Mouse (Mus musculus) right cerebral cortex, postnatal 14 days (tissue): ENCODE measurements around the gene Tmem86b.

Source experiments
- DNase-seq: peaks from one replicate; pipeline ENCODE4 v3.0.0; 2022

Tmem86b gene

DNA sequence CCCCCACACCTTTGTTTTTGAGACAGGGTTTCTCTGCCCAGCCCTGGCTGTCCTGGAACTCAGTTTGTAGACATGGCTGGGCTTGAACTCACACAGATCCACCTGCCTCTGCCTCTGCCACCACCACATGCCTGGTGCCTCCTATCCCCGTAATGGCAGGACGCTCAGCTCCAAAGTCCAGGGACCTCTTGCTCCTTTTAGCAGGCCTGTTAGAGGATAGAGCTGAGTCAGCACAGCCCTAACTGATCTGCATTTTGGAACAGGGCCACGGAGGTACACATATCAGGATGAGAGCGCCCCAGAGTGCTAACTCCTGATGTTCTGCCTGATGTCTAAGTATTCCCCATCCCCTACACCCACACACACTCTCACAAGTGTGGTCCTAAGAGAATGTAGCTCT lies at the start of gene Tmem86b:
Gene Tmem86b, minus strand, starts transcription at position 392 of the 400 bp plus-strand sequence.
- no peak for DNase-seq

DNA sequence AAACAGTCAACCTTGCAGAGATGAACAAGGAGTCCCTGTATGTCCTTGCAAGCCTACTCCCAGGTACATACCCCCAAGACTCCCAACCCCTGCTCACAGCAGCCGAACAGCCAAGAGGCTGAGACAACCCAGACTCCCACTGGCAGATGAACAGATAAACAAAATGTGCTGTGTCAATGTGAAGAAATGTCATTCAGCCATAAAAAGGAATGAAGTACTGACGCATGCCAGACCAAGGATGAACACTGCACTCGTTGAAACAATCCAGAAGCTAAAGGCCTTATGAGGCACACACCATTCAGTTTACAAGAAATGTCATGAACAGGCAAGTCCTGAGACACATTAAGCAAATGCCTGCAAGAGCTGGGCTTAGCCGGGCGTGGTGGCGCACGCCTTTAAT lies 44.0 kb upstream of the Tmem86b start:
- DNase-seq: no peak

GRCm38 (mm10) chr7:4674114-4674731 lies 43.0 kb upstream of the Tmem86b start:
- no peak for DNase-seq

GRCm38 (mm10) chr7:4671956-4672355 lies 40.7 kb upstream of the Tmem86b start:
- DNase-seq: no peak

- no peak for DNase-seq
These were observed 39.5 kb upstream of the Tmem86b start for GRCm38 (mm10) chr7:4670655-4671255.

- DNase-seq: no peak
These were observed 37.9 kb upstream of the Tmem86b start for GRCm38 (mm10) chr7:4669156-4669555.

DNA sequence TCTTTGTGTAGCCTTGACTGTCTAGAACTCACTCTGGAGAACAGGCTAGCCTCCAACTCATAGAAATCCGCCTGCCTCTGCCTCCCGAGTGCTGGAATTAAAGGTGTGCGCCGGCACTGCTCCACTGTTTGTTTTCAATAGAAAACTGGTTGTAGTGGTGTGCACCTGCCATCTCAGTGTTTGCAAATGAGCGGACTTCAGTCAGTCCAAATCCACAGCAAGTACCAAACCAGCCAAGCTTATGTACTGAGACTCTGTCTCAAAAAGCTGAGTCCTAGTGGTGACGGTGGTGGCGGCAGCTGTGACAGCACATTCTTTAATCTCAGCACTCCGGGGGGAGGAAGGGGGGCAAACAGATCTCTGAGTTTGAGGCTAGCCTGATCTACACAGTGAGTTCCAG lies 37.3 kb upstream of the Tmem86b start:
- DNase-seq: no peak

DNA sequence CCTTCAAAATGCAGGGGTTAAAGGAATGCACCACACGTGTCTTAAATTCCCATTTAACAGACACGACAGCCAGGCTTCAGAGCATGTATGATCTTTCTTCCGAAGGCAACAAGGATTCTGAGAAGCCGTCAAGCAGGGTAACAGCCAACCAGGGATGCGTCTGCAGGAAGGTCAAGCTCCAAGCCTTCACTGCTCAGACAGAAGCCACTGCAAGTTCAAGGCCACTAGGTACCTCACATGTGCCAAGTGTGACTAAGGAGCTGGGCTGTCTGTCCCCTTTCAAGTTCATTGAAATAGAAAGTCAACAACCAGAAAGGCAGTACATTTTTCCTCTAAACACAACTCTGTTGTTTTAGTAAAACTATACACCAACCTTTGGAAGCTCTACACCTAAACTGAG lies 35.6 kb upstream of the Tmem86b start:
- no peak for DNase-seq

DNA sequence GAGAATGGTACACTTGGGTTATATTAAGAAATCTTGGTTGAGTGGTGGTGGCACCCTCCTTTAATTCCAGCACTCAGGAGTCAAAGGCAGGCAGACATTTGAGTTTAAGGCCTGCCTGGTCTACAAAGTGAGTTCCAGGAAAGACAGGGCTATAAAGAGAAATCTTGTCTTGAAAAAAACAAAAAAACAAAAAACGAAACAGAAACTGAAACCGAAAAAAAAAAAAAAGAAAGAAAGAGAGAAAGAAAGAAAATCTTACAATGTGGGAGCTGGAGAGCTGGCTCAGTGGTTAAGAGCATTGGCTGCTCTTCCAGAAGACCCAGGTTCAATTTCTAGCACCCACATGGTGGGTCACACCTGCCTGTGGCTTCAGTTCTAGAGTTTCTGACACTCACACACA lies 32.5 kb upstream of the Tmem86b start:
- no peak for DNase-seq

GRCm38 (mm10) chr7:4663179-4663578 lies 32.0 kb upstream of the Tmem86b start:
- DNase-seq: no peak

DNA sequence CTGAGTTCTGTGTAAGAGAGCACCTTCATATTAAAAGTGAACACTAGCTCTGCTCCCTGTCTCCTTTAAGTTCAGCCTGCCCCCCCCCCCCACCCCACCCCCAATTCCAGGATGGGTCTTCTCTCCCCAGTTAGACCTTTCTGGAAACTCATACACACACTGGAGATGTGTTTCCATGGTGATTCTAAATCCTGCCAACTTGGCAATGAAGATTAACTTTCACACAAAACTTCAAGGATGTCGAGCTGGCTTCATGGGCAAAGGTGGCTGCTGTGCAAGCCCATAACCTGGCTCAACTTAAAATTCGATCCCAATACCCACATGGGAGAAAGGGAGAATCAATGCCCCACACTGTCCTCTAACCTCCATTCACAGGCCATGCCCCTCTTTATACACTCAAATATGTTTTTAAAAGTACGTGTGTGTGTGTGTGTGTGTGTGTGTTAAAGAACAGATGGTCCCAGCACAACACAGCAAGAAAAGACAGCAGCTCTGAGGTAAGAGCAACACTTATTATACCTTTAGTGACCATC lies 28.8 kb upstream of the Tmem86b start:
- no peak for DNase-seq

DNA sequence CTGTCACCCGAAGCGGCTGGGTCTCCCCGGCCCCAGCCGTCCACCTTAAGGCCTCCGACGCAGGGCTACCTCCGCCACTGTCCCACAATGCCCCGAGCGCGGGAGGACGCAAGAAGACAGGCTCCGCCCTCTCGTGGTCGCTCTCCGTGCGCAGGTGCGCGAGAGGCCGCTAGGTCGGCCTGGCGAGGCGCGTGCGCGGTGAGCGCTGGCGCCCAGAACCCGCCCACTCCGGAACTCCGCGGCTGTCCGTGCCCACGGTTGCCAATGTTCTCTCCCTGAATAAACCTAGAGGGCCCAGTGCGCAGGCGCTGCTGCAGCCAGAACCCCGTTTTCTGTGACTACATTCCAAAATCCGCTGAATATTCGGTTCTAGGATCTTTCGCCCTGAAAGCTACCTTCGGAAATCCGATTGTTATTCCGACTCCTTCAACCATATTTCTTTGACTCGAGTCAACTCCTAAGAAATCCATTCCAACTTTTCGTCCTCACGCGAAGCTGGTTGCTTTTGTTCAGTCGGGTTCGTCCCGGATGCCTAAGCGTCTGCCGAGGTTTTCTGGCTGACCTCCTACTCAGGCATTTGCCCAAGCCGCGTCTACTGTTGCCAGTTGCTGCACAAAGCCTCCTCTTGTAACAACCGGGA lies 27.8 kb upstream of the Tmem86b start, which contains the start of gene Ppp6r1:
Gene Ppp6r1, minus strand, starts transcription at position 108 of the 640 bp plus-strand sequence.
- DNase-seq: peak; percentile 97

GRCm38 (mm10) chr7:4658128-4658907 lies 27.1 kb upstream of the Tmem86b start:
- DNase-seq: peak; percentile 63

DNA sequence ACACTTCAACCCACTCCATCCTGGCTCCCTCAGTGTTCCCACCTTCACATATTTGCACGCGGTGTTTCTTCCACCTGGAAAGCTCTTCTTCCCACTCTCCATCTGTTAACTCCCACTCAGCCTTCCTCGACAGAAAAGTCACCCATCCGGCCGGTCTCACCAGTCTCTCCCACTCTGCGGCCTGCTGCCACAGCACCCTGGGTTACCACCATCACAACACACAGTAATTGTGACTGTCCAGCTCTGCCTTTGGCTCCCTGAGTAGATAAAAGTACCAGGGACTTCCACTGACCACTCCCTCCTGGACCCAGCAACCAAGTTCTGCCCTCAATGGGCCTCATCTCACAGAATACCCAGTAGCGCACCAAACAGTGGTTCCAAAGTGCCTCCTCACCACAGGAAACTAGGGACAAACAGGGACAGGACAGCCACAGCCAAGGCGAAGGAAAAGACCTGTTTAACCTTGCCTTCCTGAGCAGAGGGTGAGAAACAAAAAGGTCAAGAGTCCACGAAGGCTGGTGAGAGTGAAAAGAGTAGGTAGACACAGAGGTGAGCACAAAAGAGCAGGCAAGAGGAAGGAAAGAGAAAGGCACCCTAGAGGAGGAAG lies 26.4 kb upstream of the Tmem86b start:
- DNase-seq: peak; percentile 29

GRCm38 (mm10) chr7:4656818-4657217 lies 25.6 kb upstream of the Tmem86b start:
- DNase-seq: no peak

GRCm38 (mm10) chr7:4655916-4656315 lies 24.7 kb upstream of the Tmem86b start:
- no peak for DNase-seq

GRCm38 (mm10) chr7:4655393-4655792 lies 24.2 kb upstream of the Tmem86b start:
- no peak for DNase-seq

DNA sequence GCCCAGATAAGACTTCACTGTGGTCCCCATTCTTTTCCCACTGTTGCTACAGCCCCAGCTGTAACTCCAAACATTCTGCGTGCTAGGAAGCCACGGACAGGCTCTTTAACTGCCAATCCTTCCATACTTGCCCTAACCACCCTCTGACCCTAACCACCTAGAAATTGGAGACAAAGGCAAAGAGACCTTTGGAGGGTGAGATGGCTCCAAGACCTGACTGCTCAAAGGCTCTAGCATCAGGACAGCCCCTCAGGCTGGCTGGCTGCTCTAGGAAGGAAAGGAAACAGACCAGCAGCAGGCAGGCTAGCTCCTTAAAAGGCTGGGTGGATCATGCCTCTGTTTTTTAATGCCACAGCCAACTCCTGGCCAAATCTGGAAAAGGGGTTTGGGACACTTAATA lies 23.0 kb upstream of the Tmem86b start:
- no peak for DNase-seq

GRCm38 (mm10) chr7:4653780-4654179 lies 22.6 kb upstream of the Tmem86b start:
- DNase-seq: peak; percentile 40

DNA sequence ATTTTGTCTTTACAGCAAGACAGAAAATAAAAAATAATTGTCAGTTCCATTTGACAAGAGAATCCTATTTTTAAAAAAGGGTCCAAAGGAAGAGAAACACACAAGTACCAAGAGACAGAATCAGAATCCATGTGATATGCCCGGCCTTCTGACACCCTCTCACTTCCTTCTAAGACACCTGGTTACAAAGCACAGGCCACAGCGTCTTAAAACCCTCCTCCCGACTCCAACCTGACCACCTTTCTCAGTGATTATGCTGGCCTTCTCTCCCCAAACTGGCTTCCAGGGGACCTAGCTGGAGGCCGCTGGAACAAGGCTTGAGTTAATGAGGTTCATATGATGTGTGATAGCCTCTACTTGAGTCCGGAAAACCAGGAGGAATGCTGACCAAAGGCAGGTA lies 22.1 kb upstream of the Tmem86b start:
- DNase-seq: no peak

- no peak for DNase-seq
These were observed 21.5 kb upstream of the Tmem86b start for GRCm38 (mm10) chr7:4652726-4653125.

- no peak for DNase-seq
These were observed 20.4 kb upstream of the Tmem86b start for GRCm38 (mm10) chr7:4651581-4651980.

- no peak for DNase-seq
These were observed 16.8 kb upstream of the Tmem86b start for GRCm38 (mm10) chr7:4647992-4648391.
